Mouse (Mus musculus): ENCODE results near the gene Tex38. TPM values are rescaled to one million over a fixed set of nuclear protein-coding genes. Genes with fewer than 3 reads are reported as not detected.

Tex38 gene
- total and polyA plus RNA-seq, 3 experiments, result 0.17 to 0.30 TPM; not detected in 1

- TF ChIP-seq UBTF (IDR thresholded peaks at IDR 0.05; ENCODE audit: low read depth, low read length), result no peak
- no peak for TF ChIP-seq MXI1 (IDR thresholded peaks at IDR 0.05; ENCODE audit: low read depth, low read length)
- TF ChIP-seq JUN (IDR thresholded peaks at IDR 0.05; ENCODE audit: insufficient read depth, low read depth, low read length), result no peak
- TF ChIP-seq MYC (IDR thresholded peaks at IDR 0.05; ENCODE audit: low read depth, low read length), result no peak
- TF ChIP-seq EP300 (IDR thresholded peaks at IDR 0.05; ENCODE audit: low read length), result no peak
- no peak for TF ChIP-seq SIN3A (IDR thresholded peaks at IDR 0.05; ENCODE audit: low read length)
- TF ChIP-seq POLR2A (IDR thresholded peaks at IDR 0.05; ENCODE audit: low read depth, low read length), result no peak
- no peak for TF ChIP-seq CHD2 (IDR thresholded peaks at IDR 0.05; ENCODE audit: low read length)
- no peak for TF ChIP-seq ZKSCAN1 (IDR thresholded peaks at IDR 0.05; ENCODE audit: borderline replicate concordance, low read depth, low read length)
- no peak for TF ChIP-seq RAD21 (IDR thresholded peaks at IDR 0.05; ENCODE audit: low read depth, low read length)
- TF ChIP-seq TCF12 (IDR thresholded peaks at IDR 0.05; ENCODE audit: low read depth, low read length), result no peak
- TF ChIP-seq ETS1 (conservative IDR thresholded peaks at IDR 0.05; ENCODE audit: low read depth, low read length), result no peak
- Histone ChIP-seq H3K79me2 (replicated peaks; ENCODE audit: control insufficient read depth, extremely low read depth, insufficient read depth, poor library complexity, severe bottlenecking) (no peaks in the 10 kb centered on the region), H3K27ac (ENCODE audit: insufficient read depth, low read depth) (no peak overlapping the region), H3K4me3 (replicated peaks in 1 of 3; ENCODE audit: low read depth in 2 of 3, low read length in 2 of 3, poor library complexity in 1 of 3) (no peak overlapping the region), H3K9ac (ENCODE audit: insufficient read depth, low read depth) (no peak overlapping the region), H3K4me1 (ENCODE audit: control insufficient read depth in 1 of 2, insufficient read depth in 2 of 2) (no peaks in the 10 kb centered on the region), H3K4me2 (ENCODE audit: insufficient read depth, low read depth, poor library complexity, severe bottlenecking) (no peak overlapping the region), H3K27me3 (replicated peaks) (no peaks in the 10 kb centered on the region), H3K36me3 (replicated peaks in 1 of 2; ENCODE audit: control insufficient read depth in 1 of 2, insufficient read depth in 1 of 2, low read length in 1 of 2) (peaks cover 57 to 86% of the 10 kb centered on the region in 2 experiments), H3K9me3 (replicated peaks; ENCODE audit: low read length) (no peaks in the 10 kb centered on the region)
- dilution Hi-C loops (cut with MboI; ENCODE audit: extremely low pct_ligation_motif_present, extremely low pct_unique_long_range_greater_than_20kb, low sequenced_read_pairs) (no loop called here), in situ Hi-C loops (cut with MboI; ENCODE audit: low pct_ligation_motif_present, low pct_unique_long_range_greater_than_20kb, low sequenced_read_pairs) (no loop called here)
- no peak for DNase-seq (ENCODE audit: extremely low read depth)
Measured at GRCm38 (mm10) chr4:115761206-115761605, 19.6 kb downstream of the Tex38 start.

GRCm38 (mm10) chr4:115754851-115755250, 26.0 kb downstream of the Tex38 start:
- Histone ChIP-seq H3K4me1 (ENCODE audit: control insufficient read depth in 1 of 2, insufficient read depth in 2 of 2) (no peaks in the 10 kb centered on the region), H3K27me3 (replicated peaks) (no peaks in the 10 kb centered on the region), H3K9me3 (replicated peaks; ENCODE audit: low read length) (no peaks in the 10 kb centered on the region), H3K9ac (ENCODE audit: insufficient read depth, low read depth) (no peak overlapping the region), H3K4me3 (replicated peaks in 1 of 3; ENCODE audit: low read depth in 2 of 3, low read length in 2 of 3, poor library complexity in 1 of 3) (no peak overlapping the region), H3K79me2 (replicated peaks; ENCODE audit: control insufficient read depth, extremely low read depth, insufficient read depth, poor library complexity, severe bottlenecking) (no peaks in the 10 kb centered on the region), H3K27ac (ENCODE audit: insufficient read depth, low read depth) (no peak overlapping the region), H3K4me2 (ENCODE audit: insufficient read depth, low read depth, poor library complexity, severe bottlenecking) (no peak overlapping the region), H3K36me3 (replicated peaks in 1 of 2; ENCODE audit: control insufficient read depth in 1 of 2, insufficient read depth in 1 of 2, low read length in 1 of 2) (peaks cover 39 to 83% of the 10 kb centered on the region in 2 experiments)
- DNase-seq (ENCODE audit: extremely low read depth), result no peak
- TF ChIP-seq CTCF (conservative IDR thresholded peaks at IDR 0.05 in 1 of 2, IDR thresholded peaks at IDR 0.05 in 1 of 2; ENCODE audit: low read depth in 2 of 2, low read length in 2 of 2) (peak in 1 of 2 experiments; percentile 41; a peak in 2 of 4 replicates), BHLHE40 (IDR thresholded peaks at IDR 0.05; ENCODE audit: low read depth, low read length) (no peak), ZMIZ1 (IDR thresholded peaks at IDR 0.05; ENCODE audit: low read depth, low read length) (no peak), E2F4 (IDR thresholded peaks at IDR 0.05; ENCODE audit: insufficient replicate concordance, low read depth, low read length) (no peak), ZC3H11A (IDR thresholded peaks at IDR 0.05; ENCODE audit: low read depth, low read length) (no peak), POLR2A (IDR thresholded peaks at IDR 0.05; ENCODE audit: low read depth, low read length) (no peak), SMC3 (IDR thresholded peaks at IDR 0.05; ENCODE audit: low read depth, low read length) (no peak)
- in situ Hi-C loops (cut with MboI; ENCODE audit: low pct_ligation_motif_present, low pct_unique_long_range_greater_than_20kb, low sequenced_read_pairs), result no loop called here
- dilution Hi-C loops (cut with MboI; ENCODE audit: extremely low pct_ligation_motif_present, extremely low pct_unique_long_range_greater_than_20kb, low sequenced_read_pairs), result no loop called here

All from CH12.LX (cell line).